Mouse (Mus musculus) T-helper 2 cell (primary cell): ENCODE results near the gene Lamtor3.
"Not testable (repeated sequence)": the region's sequence is repeated elsewhere in the genome, so short reads cannot be mapped to it uniquely, and the experiment has no call there.

Experiments
- in situ Hi-C: fragments of 300-600 bp; cut with MboI, MseI; formaldehyde crosslinking; loops from one replicate; pipeline ENCODE4 v1.15.1; 2025; ENCODE audit warnings: high pct_unique_total_duplicates

Lamtor3 gene

DNA sequence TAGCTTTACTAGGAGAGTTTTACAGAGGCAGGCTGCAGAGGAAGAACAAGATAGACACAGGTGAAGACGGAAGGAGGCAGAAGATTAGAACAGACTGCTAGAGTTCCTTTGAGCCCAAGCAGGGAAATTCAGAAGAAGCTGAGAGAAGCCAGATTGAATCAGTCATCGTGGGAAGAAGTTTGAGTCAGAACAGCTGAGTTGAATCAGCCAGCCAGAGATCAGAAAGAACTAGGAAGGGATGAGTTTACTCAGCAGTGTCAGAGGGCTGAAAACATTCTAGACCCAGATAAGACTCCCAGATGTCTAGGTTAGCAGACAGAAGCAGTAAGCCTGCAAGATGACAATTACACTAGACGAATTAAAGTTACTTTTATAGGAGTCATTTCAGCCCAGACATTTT lies 15.7 kb downstream of the Lamtor3 start:
- in situ Hi-C loops = no loop called here

DNA sequence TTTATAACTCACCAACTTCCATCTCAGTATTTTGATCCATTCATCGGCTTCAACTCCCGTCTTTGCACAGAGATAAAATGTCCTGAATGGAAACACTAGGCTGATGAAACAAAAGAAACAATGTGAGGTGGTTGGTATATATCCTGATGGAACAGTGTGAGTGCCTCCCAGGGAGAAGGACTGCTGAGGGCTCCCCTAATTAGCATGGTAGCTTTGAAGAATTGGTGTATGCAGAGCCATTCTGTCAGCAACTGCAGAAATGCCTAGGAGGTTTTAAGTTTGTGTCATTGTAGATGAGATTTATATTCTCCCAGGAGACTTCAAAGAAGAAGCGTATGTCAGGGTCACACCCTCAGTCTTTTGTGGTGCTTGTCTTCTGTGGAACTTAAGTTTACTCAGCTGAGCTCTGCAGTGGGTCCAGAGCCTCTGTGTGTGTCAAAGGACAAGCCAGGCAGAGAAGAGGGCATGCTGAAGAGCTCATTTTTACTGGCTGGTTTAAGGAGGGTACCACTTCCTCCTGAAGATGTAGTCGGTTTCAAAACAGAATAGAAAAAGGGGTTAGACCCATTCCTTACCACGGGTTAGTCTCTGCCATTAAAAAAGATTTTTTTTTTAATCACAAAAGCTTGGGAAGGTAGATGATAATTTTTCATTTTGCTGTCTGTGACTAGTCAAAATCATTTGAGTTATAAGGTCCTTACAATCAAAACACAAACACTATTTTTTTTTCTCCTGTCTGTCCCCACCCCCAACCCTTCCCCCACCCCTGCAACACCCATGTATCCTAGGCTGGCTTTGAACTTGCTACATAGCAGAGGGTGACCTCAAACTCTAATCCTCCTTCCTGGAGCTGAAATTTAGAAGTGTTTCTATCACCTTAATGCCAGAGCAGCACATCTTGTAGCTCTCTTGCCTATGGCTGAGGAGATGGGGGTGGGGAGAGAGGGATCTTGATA lies 17.5 kb downstream of the Lamtor3 start:
- in situ Hi-C loops = no loop called here

- in situ Hi-C loops = no loop called here
Observed at GRCm38 (mm10) chr3:137936541-137936940, 18.2 kb downstream of the Lamtor3 start.

GRCm38 (mm10) chr3:137938608-137939007 lies 20.3 kb downstream of the Lamtor3 start:
- in situ Hi-C loops = no loop called here

DNA sequence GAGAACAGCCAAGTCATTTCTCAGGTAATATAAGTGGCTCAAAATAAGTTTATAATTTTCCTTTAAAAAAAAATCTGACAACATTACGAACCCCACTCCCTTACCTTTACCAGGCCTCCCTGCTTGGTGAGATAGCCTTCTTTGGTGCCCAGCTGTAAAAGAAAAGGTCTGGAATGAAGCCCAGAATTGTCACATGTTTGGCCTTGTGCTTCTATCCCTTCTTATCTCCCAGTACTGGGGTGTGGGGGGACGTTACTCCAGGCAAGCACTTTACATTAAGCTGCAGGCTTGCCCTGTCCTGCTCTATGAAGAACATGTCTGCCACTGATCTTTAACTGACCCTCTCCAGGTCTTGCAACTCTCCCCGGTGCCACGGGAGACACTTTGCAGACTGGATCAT lies 22.5 kb downstream of the Lamtor3 start:
- in situ Hi-C loops = no loop called here

- in situ Hi-C loops = no loop called here
Observed at GRCm38 (mm10) chr3:137941555-137941954, 23.2 kb downstream of the Lamtor3 start.

DNA sequence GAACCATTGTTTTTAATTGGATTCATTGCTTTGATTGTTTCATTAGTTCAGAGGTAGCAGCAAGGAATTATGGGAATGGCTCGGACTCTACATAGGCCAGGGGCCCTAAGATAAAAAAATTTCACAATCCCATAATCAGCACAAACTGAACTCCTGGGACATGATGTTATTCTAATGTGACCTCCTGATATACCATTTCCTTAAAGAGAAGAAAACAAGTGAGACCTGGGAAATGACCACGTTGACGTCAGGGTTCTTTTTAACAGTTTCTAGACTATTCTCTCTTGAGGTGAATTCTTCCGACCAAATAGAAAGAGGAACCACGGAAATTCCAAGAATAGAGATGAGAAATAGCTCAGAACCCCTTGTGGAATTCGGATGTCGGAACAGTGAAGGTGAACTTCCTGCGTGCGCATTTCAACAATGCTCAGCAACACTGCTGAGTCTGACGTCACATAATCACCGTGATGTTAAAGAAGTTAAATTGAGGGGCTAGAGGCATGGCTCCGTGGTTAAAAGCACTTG lies 23.9 kb downstream of the Lamtor3 start:
- in situ Hi-C loops = no loop called here

GRCm38 (mm10) chr3:137943737-137944154 lies 25.4 kb downstream of the Lamtor3 start:
- in situ Hi-C loops = no loop called here

- in situ Hi-C loops = no loop called here
Observed at GRCm38 (mm10) chr3:137946827-137947226, 28.5 kb downstream of the Lamtor3 start.

DNA sequence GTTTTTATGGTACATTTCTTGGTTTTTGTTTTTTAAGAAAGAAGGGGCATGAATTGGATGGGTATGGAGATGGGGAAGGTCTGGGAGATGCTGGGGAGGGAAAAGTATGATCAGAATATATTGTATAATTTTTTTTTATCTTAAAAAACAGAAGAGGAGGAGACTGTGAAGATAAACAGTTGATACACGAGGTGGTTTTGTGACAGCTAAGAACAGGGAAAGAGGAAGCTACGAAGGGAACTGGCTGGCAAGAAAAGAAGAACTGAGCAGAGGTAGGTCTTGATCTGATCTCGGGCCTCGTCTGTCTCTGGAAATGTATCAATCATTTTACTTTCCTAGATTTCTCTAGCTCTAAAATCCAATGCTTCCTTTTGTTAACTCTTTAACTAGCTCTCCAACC lies 29.2 kb downstream of the Lamtor3 start:
- in situ Hi-C loops = no loop called here

- in situ Hi-C loops = no loop called here
Observed at GRCm38 (mm10) chr3:137950191-137950885, 32.0 kb downstream of the Lamtor3 start.

DNA sequence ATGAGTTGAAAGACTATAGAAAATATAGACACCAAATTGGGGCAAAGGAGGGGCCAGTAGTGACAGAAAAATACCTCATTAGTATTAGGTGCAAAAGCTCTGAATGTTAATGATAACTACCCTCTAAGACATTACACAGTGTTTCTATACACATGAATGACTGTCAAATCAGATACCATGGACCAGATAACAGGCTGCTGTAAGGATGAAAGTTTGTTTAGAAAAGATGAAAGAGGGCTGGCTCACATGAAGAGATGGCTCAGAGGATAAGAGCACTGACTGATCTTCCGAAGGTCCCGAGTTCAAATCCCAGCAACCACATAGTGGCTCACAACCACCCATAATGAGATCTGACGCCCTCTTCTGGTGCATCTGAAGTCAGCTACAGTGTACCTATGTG lies 33.0 kb downstream of the Lamtor3 start:
- in situ Hi-C loops = not testable (repeated sequence)

DNA sequence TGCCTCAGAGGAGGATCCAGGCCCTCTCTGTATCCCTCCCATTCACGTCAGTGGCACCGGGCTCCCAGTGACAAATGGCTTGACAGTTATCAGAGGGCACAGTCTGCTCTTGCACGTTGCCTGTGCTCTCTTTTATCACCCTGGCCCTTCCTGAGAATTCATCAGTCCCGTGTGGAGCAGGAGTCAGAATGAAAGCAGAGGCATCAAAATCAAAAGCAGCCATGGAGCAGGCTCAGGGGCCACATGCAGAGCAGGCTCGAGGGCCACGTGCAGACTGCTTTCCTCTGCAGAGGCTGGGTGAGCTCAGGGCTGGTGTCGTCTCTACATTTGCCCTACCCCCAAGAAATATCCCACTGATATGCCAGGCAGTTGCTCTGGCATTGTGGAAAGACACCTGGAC lies 33.5 kb downstream of the Lamtor3 start:
- in situ Hi-C loops = no loop called here

- in situ Hi-C loops = no loop called here
Observed at GRCm38 (mm10) chr3:137952225-137952913, 34.1 kb downstream of the Lamtor3 start.

GRCm38 (mm10) chr3:137952914-137953880 lies 34.9 kb downstream of the Lamtor3 start:
- in situ Hi-C loops = no loop called here

- in situ Hi-C loops = no loop called here
Observed at GRCm38 (mm10) chr3:137954256-137954916, 36.1 kb downstream of the Lamtor3 start.

- in situ Hi-C loops = no loop called here
Observed at GRCm38 (mm10) chr3:137955560-137956081, 37.3 kb downstream of the Lamtor3 start.

DNA sequence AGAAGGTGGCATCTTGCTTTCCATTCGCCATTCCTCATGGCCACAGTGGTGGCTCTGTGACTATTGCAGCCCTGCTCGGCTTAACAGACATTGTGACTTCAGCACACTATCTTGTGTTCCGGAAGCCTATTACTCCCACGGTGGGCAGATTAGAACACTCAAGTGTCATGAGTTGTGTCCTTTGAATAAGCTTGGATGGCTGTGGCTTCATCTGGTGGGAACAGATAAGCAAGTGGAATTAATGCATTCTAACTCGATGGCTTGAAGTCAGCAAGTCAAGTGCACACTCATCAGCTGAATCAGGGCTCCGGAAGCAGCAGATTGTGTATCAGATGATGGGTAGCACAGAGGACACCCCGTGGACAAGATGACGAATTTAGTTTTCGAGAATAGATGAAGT lies 39.6 kb downstream of the Lamtor3 start:
- in situ Hi-C loops = no loop called here

DNA sequence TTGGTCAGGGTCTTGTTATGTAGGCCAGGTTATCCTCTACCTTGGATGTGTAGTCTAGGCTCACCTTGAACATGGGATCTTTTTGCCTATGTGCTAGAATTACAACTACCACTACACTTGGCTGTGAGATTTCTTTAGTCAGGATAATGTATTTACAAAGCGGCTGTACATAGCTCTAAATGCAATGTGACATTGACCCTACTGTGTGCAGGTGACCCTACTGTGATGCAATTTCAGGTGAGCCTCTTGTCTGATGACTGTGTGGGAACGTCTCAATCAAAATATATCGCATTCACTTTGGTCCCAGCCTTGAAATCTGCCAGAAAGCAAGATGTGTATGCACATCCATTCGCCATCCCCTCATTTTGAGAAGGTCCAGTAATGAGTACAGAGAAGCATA lies 40.0 kb downstream of the Lamtor3 start:
- in situ Hi-C loops = no loop called here

DNA sequence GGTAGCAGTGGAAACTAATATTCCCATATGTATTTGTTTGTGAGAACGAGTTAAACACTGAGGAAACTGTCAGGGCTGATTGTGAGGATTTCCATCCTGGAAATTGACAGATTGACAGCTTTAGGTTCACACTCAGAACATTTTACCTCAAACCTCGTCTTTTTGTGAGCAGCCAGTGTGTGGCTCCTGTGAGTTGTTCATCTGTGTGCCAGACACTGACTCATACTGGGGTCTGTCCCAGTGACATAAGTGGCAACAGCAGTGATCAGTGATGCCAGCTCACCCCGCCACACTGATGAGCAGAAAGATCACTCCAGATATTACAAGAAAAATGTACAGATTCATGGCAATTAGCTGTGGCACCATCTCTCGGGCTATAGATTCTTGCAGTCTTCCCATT lies 41.1 kb downstream of the Lamtor3 start:
- in situ Hi-C loops = no loop called here
